Mouse (Mus musculus) Patski (cell line): Measurements from ENCODE around the gene Ostc. TPM values are rescaled to one million over a fixed set of nuclear protein-coding genes. Genes with fewer than 3 reads are reported as not detected.

Experiments
- ATAC-seq: fragments of 100-300 bp; one replicate; pipeline ENCODE4 v1.8.0; 2021
- CTCF ChIA-PET: fragments of 350-600 bp; sonication (Branson Sonifier 250); formaldehyde crosslinking; loops from one replicate; lab custom pipeline; 2022; ENCODE audit warnings: inconsistent platforms; lab: Charles Lee
- POLR2A ChIA-PET: fragments of 350-600 bp; sonication (Branson Sonifier 250); formaldehyde crosslinking; loops from one replicate; lab custom pipeline; 2022; ENCODE audit warnings: antibody characterized with exemption, inconsistent platforms; lab: Charles Lee
- DNase-seq: peaks from one replicate; pipeline ENCODE4 v3.0.0-alpha.2; 2011; ENCODE audit warnings: low read depth, low spot score
- H3K27me3 ChIP-seq: fragments of 371-371 bp; one replicate; pipeline ENCODE4 v1.5.1; 2021
- CTCF ChIP-seq: fragments of 100-300 bp; IDR thresholded peaks from one replicate; pipeline ENCODE4 v1.5.1; 2021
- in situ Hi-C: fragments of 300-500 bp; cut with MboI; formaldehyde crosslinking; loops from 3 replicates; pipeline ENCODE4 v1.11.1; 2018; ENCODE audit warnings: low pct_unique_long_range_greater_than_20kb, mixed read lengths
- polyA plus RNA-seq: library from polyadenylated mRNA; unstranded; gene quantifications from one replicate; pipeline ENCODE4 v1.2.3, GENCODE M21; 2021

The Ostc gene
- 244 TPM for polyA plus RNA-seq

DNA sequence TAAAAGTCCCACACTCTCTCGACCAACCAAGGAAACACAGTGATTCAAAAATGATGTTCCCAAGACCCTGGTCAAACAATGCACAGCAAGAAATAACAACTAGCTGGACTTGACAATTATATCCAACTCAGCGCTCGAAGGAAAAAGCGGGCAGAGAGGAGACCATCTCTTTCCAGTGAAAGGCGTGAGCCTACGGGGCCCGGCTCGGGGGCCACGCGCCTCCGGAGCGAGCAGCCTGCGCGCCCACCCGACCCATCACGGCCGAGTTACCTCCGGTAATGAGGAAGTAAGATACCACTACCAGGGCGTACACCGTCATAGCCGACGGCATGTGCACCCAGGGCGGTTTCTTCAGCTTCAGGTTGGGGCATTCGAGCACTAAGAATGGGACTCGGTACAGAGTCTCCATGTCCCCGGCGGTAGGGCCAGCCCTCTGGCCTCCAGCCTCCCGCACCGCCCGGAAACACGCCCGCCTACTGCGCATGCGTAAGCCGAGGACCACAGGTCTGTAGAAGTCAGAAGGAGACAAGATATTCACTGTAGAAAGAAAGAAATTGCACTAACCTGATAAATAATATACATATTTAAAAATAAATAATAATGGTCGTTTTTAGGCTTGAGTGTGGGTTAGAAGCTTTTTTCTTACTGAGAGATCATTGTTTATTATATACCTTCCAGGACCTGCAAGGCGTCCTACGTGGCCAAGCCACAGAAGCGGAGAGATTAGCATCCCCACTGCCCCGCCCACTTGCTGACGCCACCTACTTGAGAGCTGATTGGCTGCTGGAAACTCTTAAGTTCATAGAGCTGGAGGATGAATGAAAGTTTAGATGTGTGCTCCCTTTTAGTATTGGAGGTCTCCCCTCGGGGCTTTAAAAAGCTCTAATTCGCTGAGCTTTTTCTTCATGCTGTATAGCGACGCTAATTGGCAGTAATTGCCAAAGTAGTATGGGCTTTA lies at the start of gene Ostc:
Gene Ostc, minus strand, starts transcription at position 478 of the 958 bp plus-strand sequence.
- in situ Hi-C loops = no loop called here
- CTCF ChIA-PET = interaction anchor here (0.8 to 1.5 kb wide), 6 partner anchors 10 to 537 kb away, joined by 3 to 5 read pairs (median 4); no protein-coding TSS in a partner anchor
- ATAC-seq (peak; percentile 97), DNase-seq (peak; percentile 99)
- no peak for TF ChIP-seq CTCF
- H3K27me3 ChIP-seq = no peaks in the 10 kb centered on the region
- POLR2A ChIA-PET = no interaction called here

DNA sequence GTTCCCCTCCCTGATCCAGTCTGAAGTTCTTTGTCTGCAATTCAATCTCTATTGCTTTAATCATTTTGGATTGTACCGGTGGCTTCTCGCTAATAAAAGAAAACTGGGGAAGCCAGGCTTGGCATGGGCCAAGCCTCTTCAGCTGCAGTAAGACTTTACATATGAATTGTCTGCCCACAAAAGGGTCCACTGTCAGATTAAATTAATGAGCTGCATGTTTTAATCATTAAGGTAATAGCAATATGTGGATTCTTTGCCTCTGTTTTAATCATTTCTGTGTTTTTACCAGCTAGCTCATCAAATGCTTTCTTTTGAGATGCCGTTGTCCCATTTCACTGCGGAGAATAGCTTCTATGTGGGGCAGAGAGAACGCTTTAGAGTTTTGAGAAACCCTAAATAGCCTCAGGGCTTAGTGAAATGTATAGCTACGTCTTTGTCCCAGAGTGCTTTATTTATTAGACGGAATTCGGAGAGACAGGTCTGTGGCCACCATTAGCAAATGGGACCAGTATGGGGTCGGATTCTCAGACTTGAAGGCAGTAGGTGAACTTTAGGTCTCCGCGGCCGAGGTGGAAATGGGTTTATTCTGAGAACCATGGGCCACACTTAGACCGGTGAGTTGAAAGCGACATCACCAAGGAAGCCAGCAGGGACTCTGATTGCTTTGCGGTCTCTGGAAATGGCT lies 49.1 kb upstream of the Ostc start:
- no peak for TF ChIP-seq CTCF
- POLR2A ChIA-PET = interaction anchor here (0.5 to 1.6 kb wide), 3 partner anchors 9 to 373 kb away, joined by 3 to 4 read pairs (median 4); no protein-coding TSS in a partner anchor
- in situ Hi-C loops = no loop called here
- DNase-seq (no peak), ATAC-seq (no peak)
- no peaks in the 10 kb centered on the region for H3K27me3 ChIP-seq
- CTCF ChIA-PET = interaction anchor here (0.8 to 2.4 kb wide), 8 partner anchors 8 to 527 kb away, joined by 3 to 12 read pairs (median 4); no protein-coding TSS in a partner anchor

DNA sequence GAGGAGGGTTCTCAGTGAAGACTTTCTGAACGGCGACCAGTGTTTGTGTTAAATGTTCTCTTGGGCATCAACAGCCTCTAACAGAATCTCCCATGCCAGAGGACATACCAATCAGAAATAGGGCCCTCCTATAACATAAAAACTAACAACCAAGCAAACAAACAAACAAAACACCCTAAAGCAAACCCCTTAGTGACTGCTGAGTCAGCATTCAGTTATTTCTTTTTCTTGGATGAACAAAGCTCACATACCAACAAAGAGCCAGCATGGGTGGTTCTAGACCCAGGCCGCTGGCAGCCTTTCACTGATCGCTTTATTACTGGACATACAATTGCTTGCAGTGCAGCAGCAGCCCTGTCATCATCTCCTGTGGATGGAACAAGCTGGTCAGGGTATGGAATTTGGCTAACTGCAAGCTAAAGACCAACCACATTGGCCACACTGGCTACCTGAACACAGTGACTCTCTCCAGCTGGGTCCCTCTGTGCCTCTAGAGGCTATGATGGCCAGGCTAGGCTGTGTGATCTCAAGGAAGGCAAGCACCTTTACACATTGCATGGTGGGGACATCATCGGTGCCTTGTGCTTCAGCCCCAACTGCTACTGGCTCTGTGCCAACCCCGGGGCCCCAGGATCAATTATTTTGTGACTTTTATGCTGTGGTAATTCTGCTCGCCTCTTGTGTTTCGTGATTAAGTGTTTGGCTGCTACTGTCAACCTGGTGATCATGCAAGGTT lies 48.0 kb upstream of the Ostc start:
- in situ Hi-C loops = no loop called here
- ATAC-seq = no peak
- POLR2A ChIA-PET = interaction anchor here (0.6 to 1.6 kb wide), 3 partner anchors 8 to 559 kb away, joined by 3 to 4 read pairs (median 4); no protein-coding TSS in a partner anchor
- no peak for DNase-seq
- CTCF ChIA-PET = interaction anchor here (0.8 to 2.4 kb wide), 8 partner anchors 9 to 528 kb away, joined by 3 to 12 read pairs (median 4); no protein-coding TSS in a partner anchor
- H3K27me3 ChIP-seq = no peaks in the 10 kb centered on the region
- no peak for TF ChIP-seq CTCF

DNA sequence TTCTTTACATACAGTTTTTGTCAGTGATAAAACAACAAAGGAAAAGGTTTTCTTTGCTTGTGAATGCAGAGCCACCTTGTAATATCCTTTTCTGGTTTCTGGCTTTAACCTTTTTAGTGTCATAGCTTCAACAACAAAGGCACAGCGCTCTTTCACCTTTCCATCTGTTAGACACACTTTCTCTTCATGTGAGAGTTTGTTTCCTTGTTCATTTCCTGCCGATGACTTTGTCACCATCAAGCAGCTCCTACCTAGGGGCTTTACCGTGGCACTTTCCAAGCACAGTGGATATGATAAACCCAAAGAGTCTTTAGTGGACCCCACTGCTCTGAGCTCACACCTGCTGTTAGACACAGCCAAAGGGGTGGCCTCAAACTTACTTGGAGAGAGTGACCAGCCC lies 40.0 kb upstream of the Ostc start:
- no peak for ATAC-seq
- H3K27me3 ChIP-seq = peaks cover 8% of the 10 kb centered on the region
- CTCF ChIA-PET = interaction anchor here (1.5 to 1.7 kb wide), 2 partner anchors 11 to 488 kb away, joined by 3 to 4 read pairs; no protein-coding TSS in a partner anchor
- no peak for TF ChIP-seq CTCF
- in situ Hi-C loops = no loop called here
- POLR2A ChIA-PET = interaction anchor here (1.2 kb wide), 1 partner anchor 9 kb away, joined by 4 read pairs; no protein-coding TSS in a partner anchor
- DNase-seq = no peak

DNA sequence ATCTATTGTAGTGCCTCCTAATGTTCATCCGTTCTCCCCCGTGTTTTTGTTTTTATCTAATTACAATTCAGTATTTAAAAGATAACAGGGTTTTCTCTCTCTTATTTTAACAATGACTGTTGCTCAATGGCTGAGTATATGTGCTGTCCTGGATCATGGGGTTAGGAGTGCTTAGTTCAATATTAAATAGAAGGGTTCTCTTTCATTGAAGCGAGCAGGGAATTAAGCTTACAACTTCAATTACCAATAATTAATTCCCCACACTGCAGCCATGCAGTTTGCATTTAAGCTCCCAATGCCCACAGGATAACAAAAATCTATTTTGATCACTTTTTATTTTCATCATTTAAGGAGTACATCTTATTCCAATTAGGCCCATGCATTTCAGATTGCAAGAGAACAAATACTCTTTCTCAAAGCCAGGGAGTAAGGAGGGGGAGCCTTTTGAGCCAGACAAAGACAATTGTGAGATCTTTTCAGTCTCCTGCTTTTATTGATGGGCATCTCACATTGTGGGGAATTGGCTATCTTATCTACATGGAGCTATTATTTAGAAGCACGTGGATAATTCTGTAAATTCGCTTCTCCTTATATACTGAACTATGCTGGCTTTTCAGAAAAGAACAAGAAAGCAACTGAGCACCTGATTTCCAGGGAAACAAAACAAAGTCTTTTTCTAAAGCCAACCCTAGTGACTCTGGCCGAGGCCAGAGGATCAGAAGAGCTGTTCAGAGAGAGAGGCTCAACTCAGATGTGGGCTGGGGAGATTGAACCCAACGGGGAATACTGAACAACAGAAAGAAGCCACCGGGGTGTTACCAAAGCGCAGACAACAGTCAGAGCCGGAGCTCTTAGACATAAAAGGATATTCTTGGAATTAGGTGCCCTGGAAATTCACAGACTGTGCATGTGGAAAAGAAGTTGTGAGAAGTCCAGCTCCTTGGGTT lies 37.7 kb upstream of the Ostc start:
- ChIA-PET POLR2A (interaction anchor here (0.7 kb wide), 1 partner anchor 99 kb away, joined by 5 read pairs; no protein-coding TSS in a partner anchor), CTCF (interaction anchor here (0.9 to 1.6 kb wide), 4 partner anchors 11 to 492 kb away, joined by 4 to 5 read pairs (median 4); no protein-coding TSS in a partner anchor)
- in situ Hi-C loops = no loop called here
- no peak for TF ChIP-seq CTCF
- ATAC-seq (no peak), DNase-seq (no peak)
- H3K27me3 ChIP-seq = peaks cover 8% of the 10 kb centered on the region

DNA sequence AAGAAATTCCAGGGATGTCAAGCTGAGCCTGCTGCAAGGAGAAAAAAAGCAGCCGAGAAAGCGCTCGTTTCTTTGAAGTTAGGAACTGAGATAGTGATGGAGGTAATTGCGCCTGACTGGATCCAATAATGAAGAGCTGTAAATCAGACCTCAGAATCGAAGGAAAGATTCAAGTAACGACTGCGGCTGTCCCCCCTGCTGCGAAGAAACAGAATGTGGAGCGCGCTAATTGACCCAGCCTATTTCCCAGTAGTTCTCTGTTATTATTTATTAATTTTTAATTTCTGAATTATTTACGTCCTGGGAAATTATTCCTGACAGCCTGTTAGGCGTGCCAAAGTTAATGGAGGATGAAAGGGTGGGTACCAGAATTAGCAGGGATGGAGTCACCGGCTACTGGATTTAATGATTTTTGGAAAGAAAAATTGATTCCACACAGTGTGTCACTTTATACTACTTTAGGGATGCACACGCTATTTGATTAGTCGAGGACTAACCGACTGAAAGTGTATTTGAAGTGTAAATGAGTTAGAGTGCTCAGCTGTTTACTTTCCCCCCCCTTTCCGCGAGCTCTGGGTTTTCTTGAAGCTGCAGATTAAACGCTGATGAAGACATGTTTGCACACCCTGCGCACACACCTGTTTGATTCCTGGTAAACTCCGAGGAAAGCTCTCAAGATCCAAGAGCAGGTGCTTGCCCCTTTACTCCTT lies 28.6 kb upstream of the Ostc start:
- ATAC-seq = no peak
- ChIA-PET CTCF (interaction anchor here (1.1 kb wide), 1 partner anchor 10 kb away, joined by 3 read pairs; no protein-coding TSS in a partner anchor), POLR2A (no interaction called here)
- TF ChIP-seq CTCF = no peak
- no peaks in the 10 kb centered on the region for H3K27me3 ChIP-seq
- no peak for DNase-seq
- in situ Hi-C loops = no loop called here

DNA sequence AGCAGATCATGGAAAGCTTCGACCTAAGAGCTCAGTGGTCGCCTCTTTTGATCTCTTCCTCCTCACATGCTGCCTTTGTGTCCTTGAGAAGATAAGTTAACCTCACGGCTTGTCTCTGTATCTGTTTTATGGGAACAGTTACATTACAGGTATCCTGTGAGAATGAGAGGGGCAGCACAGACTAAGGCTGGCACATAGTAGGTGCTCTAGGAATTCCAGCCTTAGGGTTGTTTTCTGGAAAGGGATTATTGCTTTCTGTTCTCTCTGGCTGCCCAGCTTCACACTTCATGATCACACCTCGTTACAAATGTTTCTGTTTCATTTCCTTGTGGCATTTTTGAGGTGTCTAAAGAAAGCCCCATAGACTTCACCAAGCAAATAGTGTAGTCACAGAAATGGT lies 27.5 kb upstream of the Ostc start:
- ChIA-PET POLR2A (no interaction called here), CTCF (interaction anchor here (1.7 kb wide), 1 partner anchor 16 kb away, joined by 4 read pairs; no protein-coding TSS in a partner anchor)
- DNase-seq (no peak), ATAC-seq (no peak)
- no peaks in the 10 kb centered on the region for H3K27me3 ChIP-seq
- in situ Hi-C loops = no loop called here
- no peak for TF ChIP-seq CTCF

DNA sequence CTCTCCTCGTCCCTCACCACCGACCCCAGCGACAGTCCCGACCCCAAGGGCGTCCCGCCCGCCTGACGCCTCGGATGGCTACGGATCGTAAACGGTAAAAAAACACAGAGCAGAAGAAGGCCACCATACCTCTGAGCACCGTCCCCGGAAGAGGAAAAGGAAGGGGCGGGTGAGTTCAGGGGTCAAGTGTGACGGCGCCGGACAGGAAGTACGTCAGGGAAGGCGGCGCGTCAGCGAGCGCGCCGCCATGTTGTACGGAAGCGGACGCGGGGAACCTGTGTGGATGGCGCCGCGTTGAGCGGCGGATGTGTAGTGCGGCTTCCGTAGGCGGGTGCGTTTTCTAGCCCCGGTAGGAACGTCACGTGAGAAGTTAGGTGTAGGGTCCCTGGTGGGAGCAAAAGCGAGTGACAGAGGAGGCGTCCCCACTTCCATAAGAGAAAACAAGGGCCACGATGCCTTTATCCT lies 21.0 kb upstream of the Ostc start, which contains the start of gene Rpl34:
Gene Rpl34, minus strand, starts transcription at position 210 of the 465 bp plus-strand sequence.
- ChIA-PET CTCF (interaction anchor here (1.2 kb wide), 1 partner anchor 88 kb away, joined by 5 read pairs; no protein-coding TSS in a partner anchor), POLR2A (interaction anchor here (1.3 to 1.4 kb wide), 2 partner anchors 8 to 15 kb away, joined by 4 read pairs; no protein-coding TSS in a partner anchor)
- H3K27me3 ChIP-seq = no peaks in the 10 kb centered on the region
- DNase-seq (peak; percentile 80), ATAC-seq (peak; percentile 94)
- no peak for TF ChIP-seq CTCF
- in situ Hi-C loops = no loop called here
